Mouse (Mus musculus) ES-CJ7 (cell line): ENCODE data around the gene Gnrhr.
A peak's percentile ranks its signal among the peaks of the same experiment; 100 is the strongest.

Experiments
- DNase-seq: peaks from one replicate; pipeline ENCODE4 v3.0.0; 2011; ENCODE audit warnings: low read depth, low spot score

Gene Gnrhr

DNA sequence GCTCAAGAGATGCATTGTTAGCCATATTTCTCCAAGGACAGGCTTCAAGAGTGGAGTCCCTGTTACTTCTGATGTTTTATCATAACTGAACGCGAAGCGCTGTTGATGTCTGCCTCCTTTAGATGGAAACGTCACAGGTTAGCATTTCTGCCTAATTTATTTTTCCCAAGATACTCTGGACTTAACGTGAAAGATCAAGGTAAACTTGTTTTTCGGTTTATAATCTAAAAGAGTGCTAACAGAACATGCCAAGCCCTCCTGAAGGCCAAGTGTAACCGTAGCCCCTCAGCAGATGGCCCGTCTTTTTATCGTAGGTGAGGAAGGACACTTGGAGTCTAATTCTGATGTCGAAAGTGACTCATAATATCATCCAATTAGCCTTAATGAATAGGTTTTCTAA is at the start of gene Gnrhr:
Gene Gnrhr, minus strand, starts transcription at position 101 of the 400 bp plus-strand sequence.
- DNase-seq: no peak

DNA sequence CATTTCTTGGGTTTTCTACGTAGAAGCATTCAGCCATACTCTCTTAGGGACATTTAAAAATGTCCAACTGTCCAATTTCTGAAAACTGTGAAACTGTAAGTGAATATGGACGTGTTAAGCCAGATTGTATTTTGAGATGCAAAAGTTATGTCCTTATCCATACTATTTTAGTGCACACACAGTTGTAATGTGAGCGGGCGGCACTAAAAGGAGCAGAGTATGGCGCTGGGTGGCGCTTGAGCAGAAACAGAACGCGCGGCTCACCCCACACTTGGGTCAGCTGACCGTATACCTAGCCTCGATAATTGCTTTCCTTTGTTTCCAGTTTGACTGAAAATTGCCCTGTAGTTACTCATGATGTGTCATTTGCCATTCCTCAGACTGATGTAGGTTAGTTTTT is 48.9 kb upstream of the Gnrhr start:
- no peak for DNase-seq

DNA sequence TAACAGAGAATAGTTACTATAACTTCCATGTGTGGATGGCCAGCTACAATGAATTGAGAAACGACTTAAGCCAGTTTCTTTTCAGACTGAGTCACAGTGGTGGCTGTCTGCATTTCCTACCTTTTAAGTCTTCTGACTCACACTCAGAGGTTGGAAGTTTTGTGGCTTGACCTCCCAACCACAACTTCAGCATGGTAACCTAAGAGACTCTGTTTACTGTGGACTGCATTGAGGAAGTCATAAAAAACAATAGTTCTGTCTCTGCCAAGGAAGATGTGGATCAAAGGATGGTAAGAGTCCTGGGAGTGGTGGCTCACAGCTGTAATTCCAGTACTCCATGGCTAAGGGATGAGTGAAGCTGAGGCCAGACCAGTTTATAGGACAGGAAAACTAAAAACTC is 47.2 kb upstream of the Gnrhr start:
- DNase-seq: no peak

DNA sequence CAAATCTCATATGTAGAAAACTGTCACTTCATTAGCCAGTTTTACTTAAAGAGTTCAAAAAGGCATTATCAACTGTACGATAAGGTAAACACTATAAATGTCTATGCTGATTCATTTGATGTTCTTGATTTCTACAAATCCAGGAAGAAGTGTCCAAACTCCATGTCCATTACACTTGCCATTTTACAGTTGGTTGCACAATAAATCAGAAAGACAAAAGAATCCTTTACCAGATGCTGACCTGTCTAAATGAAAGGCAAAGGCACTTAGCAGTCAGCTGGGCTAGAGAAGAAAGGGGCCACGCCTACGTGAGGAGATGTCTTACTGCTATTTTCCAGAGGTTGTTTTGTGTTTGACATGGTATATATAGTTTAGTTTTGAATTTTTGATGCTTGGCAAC is 46.6 kb upstream of the Gnrhr start:
- DNase-seq: no peak

DNA sequence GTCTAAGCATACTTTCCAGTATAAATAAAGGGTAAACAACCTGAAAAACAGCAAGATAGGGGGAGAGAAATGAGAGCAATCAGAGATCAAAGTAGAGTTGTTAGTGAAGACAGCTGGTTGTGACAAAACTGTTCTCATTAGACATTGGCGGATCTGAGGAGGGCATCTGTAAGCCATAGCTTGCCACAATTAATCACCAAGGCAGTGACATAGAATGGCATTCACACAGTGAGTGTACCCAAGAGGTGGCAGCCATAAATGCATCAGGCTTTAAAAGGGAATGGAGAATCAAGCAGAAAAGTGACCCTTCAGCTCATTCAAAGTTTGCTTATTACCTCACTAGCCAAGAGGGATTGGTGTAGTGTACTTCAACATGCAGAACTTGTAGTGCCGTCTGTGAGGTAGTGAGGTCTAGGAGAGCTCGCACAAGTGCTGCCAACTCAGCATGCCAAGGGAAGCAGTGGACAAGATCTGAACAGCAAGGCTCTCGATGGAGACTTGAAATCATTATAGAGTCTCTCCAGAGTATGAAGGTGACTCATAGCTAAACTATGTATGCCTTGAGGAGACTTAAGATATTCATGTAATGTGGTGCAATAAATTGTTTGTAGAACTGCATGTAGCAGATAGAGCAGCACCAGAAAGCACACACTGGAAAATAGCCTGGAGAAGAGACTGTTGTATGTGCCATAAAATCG is 29.6 kb upstream of the Gnrhr start:
- no peak for DNase-seq

DNA sequence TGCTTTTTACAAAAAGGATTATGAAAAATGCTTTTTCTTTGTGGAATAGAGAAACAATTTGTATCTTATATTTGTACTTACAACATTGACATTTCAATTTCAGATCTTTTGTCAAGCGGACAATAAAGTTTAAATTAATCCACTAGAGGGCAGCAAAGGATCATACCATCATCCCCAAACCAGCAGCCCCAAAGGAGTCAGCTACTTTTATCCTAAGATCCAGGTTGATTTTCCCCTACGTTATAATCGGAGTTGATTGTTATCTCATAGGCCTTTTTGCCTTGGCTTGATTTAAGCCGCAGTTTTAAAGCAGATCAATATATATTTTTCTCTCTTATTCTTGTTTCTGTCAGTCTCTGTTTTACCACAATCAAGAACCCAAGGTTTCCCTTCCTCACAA is 6.3 kb downstream of the Gnrhr start:
- peak; percentile 64 for DNase-seq

DNA sequence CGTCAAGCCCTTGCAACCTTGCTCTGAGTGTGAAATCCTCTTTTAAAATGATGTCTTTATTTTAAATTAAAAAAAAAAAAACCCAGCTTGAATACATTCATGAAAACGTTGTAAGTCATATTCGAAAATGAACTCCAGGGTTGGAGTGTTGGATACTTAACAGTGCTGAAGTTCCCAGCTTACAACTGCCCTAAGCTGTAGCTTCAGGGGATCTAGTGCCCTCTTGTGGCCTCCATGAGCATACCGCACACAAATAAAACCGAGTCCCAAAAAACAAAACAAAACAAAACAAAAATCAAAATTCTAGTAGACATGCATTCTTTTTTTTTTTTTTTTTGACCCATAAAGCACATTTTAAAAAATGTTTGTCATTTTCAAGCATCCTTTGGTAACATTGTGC is 6.9 kb downstream of the Gnrhr start:
- peak; percentile 75 for DNase-seq

DNA sequence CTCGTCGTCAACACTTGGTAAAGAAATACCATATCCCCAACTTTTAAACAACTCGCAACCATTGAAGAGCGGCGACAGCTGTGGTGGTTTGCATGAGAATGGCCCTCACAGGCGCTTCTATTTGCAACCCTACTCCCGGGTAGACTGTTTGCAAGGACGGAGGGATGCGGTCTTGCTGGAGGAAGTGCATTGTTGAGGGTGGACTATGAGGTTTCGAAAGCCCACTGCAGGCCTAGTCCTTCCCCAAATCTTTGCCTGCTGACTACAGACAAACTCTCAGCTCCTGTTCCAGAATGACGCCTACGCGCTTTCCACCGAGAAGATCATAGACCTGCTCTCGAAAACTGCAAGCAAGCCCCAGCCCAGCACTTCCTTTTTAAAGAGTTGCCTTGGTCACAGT is 7.4 kb downstream of the Gnrhr start:
- DNase-seq: no peak

DNA sequence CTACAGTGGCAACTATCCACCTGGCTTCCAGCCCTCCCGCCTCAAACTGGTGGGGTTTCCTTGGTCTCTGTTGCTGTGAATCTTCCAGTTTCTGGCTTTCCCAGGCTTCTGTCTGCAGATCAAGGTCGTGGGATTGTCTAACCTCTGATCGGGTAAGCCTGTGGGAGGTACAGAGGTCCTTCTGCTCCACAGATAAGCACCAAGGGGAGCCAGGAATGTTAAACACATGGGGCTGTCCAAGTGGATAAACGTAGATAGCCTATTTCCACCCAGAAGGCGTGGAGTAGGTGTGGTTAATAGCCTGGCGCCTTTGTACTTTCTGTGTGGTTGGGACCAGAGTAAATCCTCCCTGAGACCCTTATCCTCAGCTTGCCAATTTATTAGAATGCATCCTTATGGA is 10.3 kb downstream of the Gnrhr start:
- DNase-seq: no peak

DNA sequence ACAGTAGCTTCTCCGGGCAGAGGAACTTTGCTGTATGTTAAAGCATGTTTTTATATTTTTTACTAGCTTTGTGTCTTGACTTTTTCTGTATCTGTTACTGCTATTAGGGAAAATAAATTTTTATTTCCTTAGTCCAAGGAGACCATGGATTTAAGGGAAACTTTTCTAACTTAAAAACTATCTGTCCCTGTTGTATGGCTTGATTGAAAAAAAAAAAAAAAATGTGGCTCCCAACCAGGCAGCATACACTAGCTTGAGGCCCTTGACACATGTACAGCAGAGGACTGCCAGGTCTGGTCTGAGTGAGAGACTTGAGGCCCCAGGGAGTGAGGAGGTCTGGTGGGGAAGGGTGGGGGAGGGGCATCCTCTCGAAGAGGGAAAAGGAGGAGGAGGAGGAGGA is 23.9 kb downstream of the Gnrhr start:
- DNase-seq: peak; percentile 50

DNA sequence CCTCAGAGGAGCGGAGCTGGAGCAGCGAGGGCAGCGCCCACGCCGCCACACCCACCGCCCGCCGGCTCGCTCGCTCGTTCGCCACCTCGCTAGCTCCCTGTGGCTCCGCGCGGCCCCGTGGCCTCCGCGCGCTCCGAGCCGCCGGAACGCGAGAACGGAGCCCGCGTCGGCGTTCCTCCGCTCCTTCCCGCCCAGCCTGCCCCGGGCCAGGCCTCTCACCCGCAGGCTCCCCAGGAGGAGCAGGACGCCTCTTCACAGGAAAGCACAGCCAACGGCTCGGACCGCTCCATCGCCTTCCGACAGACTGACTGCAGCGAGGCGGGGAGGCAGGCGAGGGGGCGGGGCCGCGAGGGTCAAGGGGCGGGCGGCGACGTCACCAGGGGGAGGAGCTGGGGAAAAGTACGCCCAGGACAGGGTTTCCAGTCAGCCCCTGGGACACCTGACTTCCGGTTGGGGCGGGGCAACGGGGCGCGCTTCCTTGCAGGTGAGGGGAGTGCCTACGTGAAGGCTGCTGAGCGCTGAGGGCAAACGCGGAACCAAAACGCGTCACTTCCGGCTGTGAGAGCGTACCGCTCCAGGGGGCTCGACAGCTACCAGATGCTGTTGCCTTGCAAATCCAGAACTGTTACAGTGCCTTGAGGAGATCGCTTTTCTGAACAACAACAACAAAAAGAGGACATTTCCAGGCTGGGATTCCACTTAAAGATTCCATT is 25.1 kb downstream of the Gnrhr start, which contains the start of gene Uba6:
Gene Uba6, minus strand, starts transcription at position 355 of the 713 bp plus-strand sequence.
- DNase-seq: peak; percentile 99

DNA sequence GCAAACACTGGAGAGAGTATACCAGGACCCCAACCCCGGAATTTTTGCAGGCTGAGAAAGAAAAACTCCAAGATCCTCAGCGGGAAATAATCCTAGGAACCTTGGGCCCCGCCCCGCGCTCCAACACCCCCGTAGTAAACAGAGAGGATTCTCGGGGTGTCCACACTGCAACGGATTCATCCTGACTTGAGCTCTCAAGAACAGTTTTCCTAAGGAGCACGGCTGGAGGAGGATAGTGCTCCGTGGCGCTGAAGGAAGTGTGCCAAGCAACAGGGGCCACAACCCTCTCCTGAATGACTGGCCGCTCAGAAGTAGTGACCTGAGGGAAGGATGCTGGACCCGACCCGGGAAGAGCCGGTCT is 25.6 kb downstream of the Gnrhr start:
- DNase-seq: no peak
